Mouse (Mus musculus) cerebellum, postnatal 14 days (tissue): ENCODE measurements around the gene Prr22.

Experiments
- DNase-seq, 2 experiments: peaks; one replicate each; pipeline ENCODE4 v3.0.0; 2021; ENCODE audit warnings: mixed read lengths in 2 of 2

Prr22 gene

GRCm38 (mm10) chr17:56761991-56762410 is 8.0 kb upstream of the Prr22 start:
- peak; percentile 92 to 93 for DNase-seq

- DNase-seq: peak; percentile 82 to 84
These were observed 7.0 kb upstream of the Prr22 start for GRCm38 (mm10) chr17:56762769-56763731.

GRCm38 (mm10) chr17:56763741-56764250 is 6.3 kb upstream of the Prr22 start:
- peak in 1 of 2 experiments; percentile 31 for DNase-seq

DNA sequence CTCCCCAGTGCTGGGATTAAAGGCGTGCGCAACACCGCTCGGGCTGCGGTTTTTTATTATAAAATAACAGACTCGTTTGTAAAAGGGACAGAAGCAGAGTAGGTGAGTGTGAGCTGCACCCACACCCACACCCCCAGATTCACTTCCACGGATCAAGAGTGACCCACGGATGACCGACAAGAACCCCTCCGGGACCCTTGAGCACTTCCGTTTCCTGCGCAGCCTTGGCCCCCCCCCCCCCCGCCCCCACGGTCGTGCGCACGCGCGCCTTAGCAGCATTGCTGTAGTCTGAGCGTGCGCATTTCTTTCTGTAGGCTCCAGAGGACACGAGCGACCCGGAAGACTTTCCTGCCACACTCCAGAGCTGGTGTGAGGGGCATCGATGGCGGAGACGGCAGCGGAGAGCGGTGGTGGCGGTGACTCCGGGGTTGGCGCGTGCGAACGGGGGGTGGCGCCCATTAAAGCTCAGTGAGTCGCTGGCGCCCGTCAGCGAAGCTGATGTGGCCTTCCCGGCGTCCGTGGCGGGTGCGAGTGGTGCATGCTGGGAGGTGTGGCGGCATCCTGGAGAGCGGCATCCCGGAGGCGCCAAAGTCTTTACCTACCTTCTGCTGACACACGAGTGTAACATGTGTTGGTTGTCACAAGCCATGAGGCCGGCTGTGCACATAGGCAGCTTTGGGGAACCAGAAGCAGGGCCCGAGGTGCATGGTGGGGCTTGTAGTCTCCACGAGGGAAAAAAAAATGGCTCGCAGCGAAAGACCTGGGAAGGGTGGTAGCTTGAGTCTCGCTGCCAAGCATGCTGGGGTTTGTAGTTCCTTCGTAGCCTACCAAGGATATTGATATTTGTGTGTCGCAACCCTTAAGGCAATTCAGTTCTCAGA is 5.3 kb upstream of the Prr22 start, which contains the start of gene Dus3l:
Dus3l (plus strand) TSS at position 284 of the 881 bp plus-strand sequence.
- DNase-seq: peak; percentile 89 to 92

DNA sequence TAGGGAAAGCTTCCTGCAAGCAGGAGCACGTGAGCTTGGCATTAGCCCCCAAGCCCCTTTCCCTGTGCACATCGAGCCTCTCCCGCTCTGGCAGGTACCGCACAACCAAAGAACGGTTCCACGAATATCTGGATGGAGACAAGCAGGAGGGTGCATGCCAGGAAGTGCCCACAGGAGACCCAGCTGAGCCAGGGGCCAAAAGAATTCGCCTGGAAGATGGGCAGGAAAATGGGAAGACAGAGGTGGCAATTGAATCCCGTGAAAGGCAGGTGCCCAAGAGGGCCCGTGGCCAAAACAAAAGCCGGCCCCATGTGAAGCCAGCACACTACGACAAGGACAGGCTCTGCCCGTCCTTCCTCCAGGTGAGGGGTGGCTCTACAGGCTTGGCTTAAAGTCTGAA is 4.6 kb upstream of the Prr22 start:
- DNase-seq: no peak

GRCm38 (mm10) chr17:56766631-56767405 is 3.2 kb upstream of the Prr22 start:
- DNase-seq: no peak

DNA sequence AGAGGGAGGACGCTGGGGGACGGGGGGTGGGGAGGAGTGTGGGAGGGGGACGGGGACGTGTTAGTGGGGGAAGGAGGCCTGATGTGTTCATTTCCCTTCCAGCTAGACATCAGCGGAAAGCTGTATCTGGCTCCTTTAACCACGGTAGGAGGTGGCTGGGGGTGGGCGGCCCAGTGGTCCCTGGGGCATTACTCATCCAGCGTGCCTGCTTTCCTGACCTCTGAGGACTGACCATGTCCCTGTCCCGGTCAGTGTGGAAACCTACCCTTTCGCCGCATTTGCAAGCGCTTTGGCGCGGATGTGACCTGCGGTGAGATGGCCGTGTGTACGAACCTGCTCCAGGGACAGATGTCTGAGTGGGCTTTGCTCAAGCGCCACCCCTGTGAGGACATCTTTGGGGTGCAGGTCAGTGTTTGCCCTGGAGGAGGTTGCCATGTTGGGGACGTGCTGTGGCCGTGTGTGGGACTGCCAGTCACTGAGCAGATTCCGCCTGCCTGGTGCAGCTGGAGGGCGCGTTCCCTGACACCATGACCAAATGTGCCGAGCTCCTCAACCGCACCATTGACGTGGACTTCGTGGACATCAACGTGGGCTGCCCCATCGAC is 2.4 kb upstream of the Prr22 start:
- no peak for DNase-seq

- DNase-seq: no peak
These were observed 1.1 kb upstream of the Prr22 start for GRCm38 (mm10) chr17:56768941-56769340.

GRCm38 (mm10) chr17:56777568-56777967 is 7.5 kb downstream of the Prr22 start:
- no peak for DNase-seq

- DNase-seq: no peak
These were observed 8.8 kb downstream of the Prr22 start for GRCm38 (mm10) chr17:56778779-56779362.

DNA sequence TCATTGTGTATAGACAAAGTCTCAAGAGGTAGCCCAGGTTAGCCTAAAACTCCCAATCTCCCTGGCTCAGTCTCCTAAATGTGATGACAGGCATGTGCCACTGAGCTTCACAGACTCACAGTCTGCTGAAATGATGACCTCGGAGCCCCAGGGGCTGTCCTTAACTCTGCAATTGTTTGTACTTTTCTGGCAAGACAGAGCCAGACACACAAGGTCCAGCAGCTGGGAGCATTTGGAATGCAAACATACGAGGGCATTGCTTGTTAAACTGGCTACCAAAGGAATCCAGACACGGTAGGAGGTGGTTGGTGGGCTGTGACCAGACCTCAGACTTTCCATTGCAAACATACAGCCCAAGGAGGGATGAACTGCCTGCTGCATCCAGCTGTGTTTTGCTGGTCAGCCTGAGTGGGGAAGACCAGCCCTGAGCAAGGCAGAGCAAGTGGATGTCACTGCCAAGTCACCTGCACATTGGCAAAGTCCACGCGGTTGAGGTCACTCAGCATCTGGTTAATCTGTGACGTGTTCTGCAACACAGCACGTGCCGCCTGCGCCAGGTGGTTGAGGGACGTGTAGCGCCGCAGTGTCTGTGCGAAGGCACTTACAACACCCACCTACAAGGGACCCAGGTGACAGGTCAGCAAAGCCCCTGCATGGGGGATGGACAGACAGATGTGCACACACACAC is 10.4 kb downstream of the Prr22 start:
- DNase-seq: no peak

- DNase-seq: no peak
These were observed 18.8 kb downstream of the Prr22 start for GRCm38 (mm10) chr17:56788886-56789285.

- DNase-seq: no peak
These were observed 19.2 kb downstream of the Prr22 start for GRCm38 (mm10) chr17:56789286-56789685.

GRCm38 (mm10) chr17:56792588-56792987 is 22.5 kb downstream of the Prr22 start:
- no peak for DNase-seq

DNA sequence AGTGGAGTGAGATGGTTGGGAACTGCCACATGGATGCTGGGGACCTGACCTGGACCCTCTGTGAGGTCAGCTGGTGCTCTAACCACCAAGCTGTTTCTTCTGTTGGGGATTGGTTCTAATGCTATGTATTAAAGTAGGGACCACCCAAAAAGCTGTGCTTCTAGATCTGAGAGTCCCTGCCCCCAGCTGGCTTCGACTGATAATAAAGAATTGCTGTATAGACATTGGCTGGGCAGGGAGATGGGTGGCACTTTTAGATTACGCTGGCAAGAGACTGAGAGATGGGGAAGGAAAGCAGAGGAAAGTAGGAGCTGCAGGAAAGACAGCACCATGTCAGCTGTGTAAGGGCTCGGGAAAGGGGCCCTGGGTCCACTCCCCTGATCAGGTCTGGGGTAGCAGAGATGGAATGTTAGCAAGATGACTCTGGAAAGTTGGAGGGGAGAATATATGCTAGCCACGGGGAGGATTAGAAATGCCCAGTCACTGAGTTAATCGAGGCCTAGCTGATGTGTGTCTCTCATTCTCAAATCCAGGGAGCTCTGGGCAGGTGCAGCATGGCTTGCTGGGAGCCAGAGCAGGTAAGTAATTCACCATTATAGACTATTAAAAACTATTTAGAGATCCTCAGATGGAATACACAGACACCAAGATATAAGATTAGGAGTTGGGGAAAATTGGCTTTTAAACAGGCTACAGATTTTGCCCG is 23.7 kb downstream of the Prr22 start:
- no peak for DNase-seq

- no peak for DNase-seq
These were observed 29.2 kb downstream of the Prr22 start for GRCm38 (mm10) chr17:56799276-56799675.

GRCm38 (mm10) chr17:56802065-56802464 is 32.0 kb downstream of the Prr22 start:
- DNase-seq: no peak

GRCm38 (mm10) chr17:56804952-56805351 is 34.9 kb downstream of the Prr22 start:
- no peak for DNase-seq

DNA sequence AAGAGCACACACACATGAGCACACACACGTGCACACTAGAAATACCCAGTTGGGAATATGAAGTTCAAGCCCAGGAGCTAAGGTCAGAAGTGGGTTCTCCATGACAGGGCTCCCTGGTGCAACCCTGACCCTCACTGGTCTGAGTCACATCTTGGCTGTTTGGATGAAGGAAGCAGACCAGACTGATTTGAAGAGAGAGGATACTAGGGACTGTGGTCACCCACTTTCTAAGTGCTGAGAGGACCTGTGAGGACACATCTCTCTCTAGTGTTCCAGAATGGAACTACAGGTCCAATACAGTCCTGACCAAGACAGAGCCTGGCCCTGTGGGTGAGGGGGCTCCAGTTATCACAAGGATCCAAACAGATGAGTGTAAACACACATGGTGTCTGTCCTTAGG is 35.7 kb downstream of the Prr22 start:
- DNase-seq: no peak

DNA sequence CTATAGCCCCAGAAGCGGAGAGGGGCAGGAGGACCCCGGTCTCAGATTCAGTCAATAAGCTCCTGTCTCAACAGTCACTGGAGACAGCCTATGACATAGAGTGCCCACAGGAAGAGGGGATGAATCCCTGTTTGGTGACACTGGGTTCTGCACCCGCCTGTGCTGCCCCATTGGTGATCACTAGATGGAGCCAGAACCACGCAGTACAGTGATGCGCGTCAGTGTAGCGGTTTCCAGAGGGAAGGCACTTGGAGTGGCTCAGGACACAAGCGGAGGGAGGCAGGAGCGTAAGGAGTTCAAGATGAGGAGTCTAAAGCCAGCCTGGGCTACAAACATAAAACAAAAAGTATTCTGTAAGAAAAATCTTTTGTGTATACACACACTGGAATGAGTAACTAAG is 38.5 kb downstream of the Prr22 start:
- peak; percentile 89 for DNase-seq
